Mouse (Mus musculus): ENCODE results near the gene Alpl.
A peak's percentile ranks its signal among the peaks of the same experiment; 100 is the strongest.

- TF ChIP-seq POLR2A (IDR thresholded peaks at IDR 0.05; ENCODE audit: insufficient read depth, low read depth, low read length), result no peak
- peak; percentile 54; the same call in 1 of the 2 replicates for TF ChIP-seq CTCF (IDR thresholded peaks at IDR 0.05; ENCODE audit: insufficient read depth, low read depth, low read length)
Observed at GRCm38 (mm10) chr4:137744433-137744918, 51.7 kb downstream of the Alpl start.
